Mouse (Mus musculus): ENCODE measurements at regions not wholly inside any gene's neighbourhood (a gene's known extent, or its start where the extent isn't known, plus 50 kb on each side); places are given as distances from the start of the nearest gene placed in this dataset.

- no peak for DNase-seq
Observed at GRCm38 (mm10) chr5:136619315-136620231, 52.3 kb upstream of the Cux1 start.

GRCm38 (mm10) chr5:136620234-136620633 lies 52.9 kb upstream of the Cux1 start:
- DNase-seq, result no peak

- no peak for DNase-seq
Observed at GRCm38 (mm10) chr5:136621336-136622125, 54.2 kb upstream of the Cux1 start.

- DNase-seq, result no peak
Observed at GRCm38 (mm10) chr5:136622152-136622551, 54.9 kb upstream of the Cux1 start.

GRCm38 (mm10) chr5:136622721-136623542 lies 55.6 kb upstream of the Cux1 start:
- DNase-seq, result peak; percentile 58

- DNase-seq, result no peak
Observed at GRCm38 (mm10) chr5:136623791-136624190, 56.5 kb upstream of the Cux1 start.

- DNase-seq, result no peak
Observed at GRCm38 (mm10) chr5:136625176-136625991, 58.1 kb upstream of the Cux1 start.

GRCm38 (mm10) chr5:136626142-136626771 lies 59.0 kb upstream of the Cux1 start:
- no peak for DNase-seq

- no peak for DNase-seq
Observed at GRCm38 (mm10) chr5:136626891-136627290, 59.6 kb upstream of the Cux1 start.

GRCm38 (mm10) chr5:136627671-136628292 lies 60.5 kb upstream of the Cux1 start:
- peak; percentile 13 for DNase-seq

GRCm38 (mm10) chr5:136628502-136628901 lies 61.2 kb upstream of the Cux1 start:
- no peak for DNase-seq

- no peak for DNase-seq
Observed at GRCm38 (mm10) chr5:136632286-136632685, 60.7 kb upstream of the Myl10 start.

- peak; percentile 14 for DNase-seq
Observed at GRCm38 (mm10) chr5:136633901-136634300, 59.0 kb upstream of the Myl10 start.

- no peak for DNase-seq
Observed at GRCm38 (mm10) chr5:136635119-136635518, 57.8 kb upstream of the Myl10 start.

- no peak for DNase-seq
Observed at GRCm38 (mm10) chr5:136636476-136636875, 56.5 kb upstream of the Myl10 start.

- DNase-seq, result peak; percentile 28
Observed at GRCm38 (mm10) chr5:136637872-136638271, 55.1 kb upstream of the Myl10 start.

GRCm38 (mm10) chr5:136640871-136641619 lies 51.9 kb upstream of the Myl10 start:
- no peak for DNase-seq

- no peak for DNase-seq
Observed at GRCm38 (mm10) chr5:136642208-136642607, 50.7 kb upstream of the Myl10 start.

Measured in right cerebral cortex, adult 18-20 months (tissue).